Mouse (Mus musculus) forebrain, embryonic 14.5 days (tissue): Measurements from ENCODE around the gene Apaf1. TPM values are rescaled to one million over a fixed set of nuclear protein-coding genes. Genes with fewer than 3 reads are reported as not detected.

Experiments
- ATAC-seq: fragments of 200-750 bp; cut with Nextera tagmentation; 2 replicates; pipeline ENCODE4 v1.8.0; 2017; ENCODE audit warnings: mild to moderate bottlenecking, moderate library complexity
- DNase-seq: peaks from one replicate; pipeline ENCODE4 v3.0.0-alpha.2; 2015; ENCODE audit warnings: low spot score
- H3K27ac ChIP-seq: fragments of 300-500 bp; sonication (generic); 2 replicates; pipeline ENCODE4 v1.5.1; 2014; ENCODE audit warnings: low read depth, mild to moderate bottlenecking, control low read depth, low read length, moderate library complexity
- H3K27me3 ChIP-seq: fragments of 300-500 bp; sonication (generic); replicated peaks from 2 replicates; pipeline ENCODE4 v1.6.1; 2014; ENCODE audit warnings: low read length, control low read depth, mixed read lengths; ENCODE audit not compliant: control insufficient read depth, insufficient read depth
- H3K36me3 ChIP-seq: fragments of 300-500 bp; sonication (generic); 2 replicates; pipeline ENCODE4 v1.6.1; 2014; ENCODE audit warnings: low read length, control low read depth; ENCODE audit not compliant: control insufficient read depth, insufficient read depth
- H3K4me1 ChIP-seq: fragments of 300-500 bp; sonication (generic); 2 replicates; pipeline ENCODE4 v1.6.1; 2014; ENCODE audit warnings: antibody characterized with exemption, low read length, control low read depth; ENCODE audit not compliant: control insufficient read depth, insufficient read depth
- H3K4me2 ChIP-seq: fragments of 300-500 bp; sonication (generic); 2 replicates; pipeline ENCODE4 v1.6.1; 2014; ENCODE audit warnings: mild to moderate bottlenecking, control low read depth, low read length
- H3K4me3 ChIP-seq: fragments of 300-500 bp; sonication (generic); 2 replicates; pipeline ENCODE4 v1.5.1; 2014; ENCODE audit warnings: low read depth, low read length, control low read depth
- H3K9ac ChIP-seq: fragments of 300-500 bp; sonication (generic); 2 replicates; pipeline ENCODE4 v1.6.1; 2014; ENCODE audit warnings: mild to moderate bottlenecking, low read length, control low read depth, moderate library complexity
- H3K9me3 ChIP-seq: fragments of 300-500 bp; sonication (generic); replicated peaks from 2 replicates; pipeline ENCODE4 v1.6.1; 2016; ENCODE audit warnings: low read length, control low read depth, mixed read lengths; ENCODE audit not compliant: control insufficient read depth
- WGBS: fragments of 180-500 bp; shearing (Covaris S2); extraction: QIAGEN DNeasy Blood & Tissue Kit; methylation state at CpG from one replicate; pipeline ENCODE4 v1.1.7; 2014; 5-methylcytosine and 5-hydroxymethylcytosine counted together
- polyA plus RNA-seq: library from polyadenylated mRNA; unstranded; fragments of >200 nt; fragmentation: Nextera tagmentation; extraction: Ambion mirVana; gene quantifications from 2 replicates; pipeline ENCODE4 v1.2.1, GENCODE M21; 2014

Apaf1 gene
- polyA plus RNA-seq, 1 experiment from 2014 or later, result 22.9 TPM

- DNase-seq (no peak), ATAC-seq (no peak)
- peaks cover 8% of the 10 kb centered on the region for H3K36me3 ChIP-seq
- H3K4me3 ChIP-seq, result no peak overlapping the region
- H3K4me2 ChIP-seq, result no peak overlapping the region
- 91% methylated on average over 12 of the region's 12 CpGs for WGBS
- no peak overlapping the region for H3K27ac ChIP-seq
- H3K4me1 ChIP-seq, result 0 out of 2 replicates have a peak, but pooled peaks cover 3% of the 10 kb centered on the region
- no peaks in the 10 kb centered on the region for H3K9me3 ChIP-seq
- H3K27me3 ChIP-seq, result no peaks in the 10 kb centered on the region
- H3K9ac ChIP-seq, result no peak overlapping the region
Measured at GRCm38 (mm10) chr10:91005858-91006538, 76.6 kb downstream of the Apaf1 start.

GRCm38 (mm10) chr10:91001421-91001820 is 81.1 kb downstream of the Apaf1 start:
- H3K4me1 ChIP-seq, result 0 out of 2 replicates have a peak, but pooled peaks cover 3% of the 10 kb centered on the region
- H3K9ac ChIP-seq, result no peak overlapping the region
- H3K36me3 ChIP-seq, result peaks cover 12% of the 10 kb centered on the region
- peak overlapping the region; percentile 41; the same call in 1 of the 2 replicates for H3K27ac ChIP-seq
- peak; percentile 64 for DNase-seq
- no peaks in the 10 kb centered on the region for H3K27me3 ChIP-seq
- 47% methylated on average over 13 of the region's 13 CpGs for WGBS
- H3K4me3 ChIP-seq, result no peak overlapping the region
- ATAC-seq, result peak; percentile 42; the same call in 1 of the 2 replicates
- H3K4me2 ChIP-seq, result no peak overlapping the region
- H3K9me3 ChIP-seq, result no peaks in the 10 kb centered on the region

DNA sequence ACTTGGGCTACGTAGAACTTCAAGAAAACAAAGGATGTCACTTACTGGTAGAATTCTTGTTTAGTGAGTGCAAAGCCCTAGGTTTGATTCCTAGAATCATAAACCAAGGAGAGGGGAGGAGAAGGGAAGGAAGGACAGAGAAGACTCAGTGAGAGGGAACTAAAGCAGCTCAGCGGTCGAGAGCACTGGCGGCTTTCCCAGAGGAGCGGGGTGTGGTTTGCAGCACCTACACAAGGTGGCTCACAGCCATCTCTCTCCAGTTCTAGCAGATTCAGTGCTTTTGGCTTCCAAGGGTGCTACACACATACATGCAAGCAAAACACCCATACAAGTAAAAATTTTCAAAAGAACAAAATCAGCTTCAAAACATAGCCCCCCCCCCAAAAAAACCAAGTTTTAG is 82.7 kb downstream of the Apaf1 start:
- Histone ChIP-seq H3K27me3 (no peaks in the 10 kb centered on the region), H3K4me3 (no peak overlapping the region), H3K4me2 (no peak overlapping the region), H3K9ac (no peak overlapping the region), H3K9me3 (no peaks in the 10 kb centered on the region), H3K4me1 (0 out of 2 replicates have a peak, but pooled peaks cover 3% of the 10 kb centered on the region), H3K27ac (no peak overlapping the region), H3K36me3 (peaks cover 23% of the 10 kb centered on the region)
- ATAC-seq (no peak), DNase-seq (no peak)
- WGBS, result 79% methylated on average over 5 of the region's 5 CpGs

GRCm38 (mm10) chr10:90993869-90994268 is 88.7 kb downstream of the Apaf1 start:
- no peaks in the 10 kb centered on the region for H3K27me3 ChIP-seq
- H3K9me3 ChIP-seq, result no peaks in the 10 kb centered on the region
- H3K4me3 ChIP-seq, result no peak overlapping the region
- H3K4me2 ChIP-seq, result no peak overlapping the region
- no peak overlapping the region for H3K27ac ChIP-seq
- peak; percentile 54 for DNase-seq
- 28% methylated on average over 5 of the region's 5 CpGs for WGBS
- peaks cover 32% of the 10 kb centered on the region for H3K36me3 ChIP-seq
- H3K9ac ChIP-seq, result no peak overlapping the region
- peak; percentile 60; the same call in 1 of the 2 replicates for ATAC-seq
- no peaks in the 10 kb centered on the region; the same call in 1 of the 2 replicates for H3K4me1 ChIP-seq

GRCm38 (mm10) chr10:90992237-90992636 is 90.3 kb downstream of the Apaf1 start:
- ATAC-seq (no peak), DNase-seq (no peak)
- Histone ChIP-seq H3K4me2 (no peak overlapping the region), H3K9me3 (no peaks in the 10 kb centered on the region), H3K27me3 (no peaks in the 10 kb centered on the region), H3K4me3 (no peak overlapping the region), H3K36me3 (peaks cover 30% of the 10 kb centered on the region), H3K27ac (no peak overlapping the region), H3K9ac (no peak overlapping the region), H3K4me1 (no peaks in the 10 kb centered on the region; the same call in 1 of the 2 replicates)
- 78% methylated on average over 6 of the region's 6 CpGs for WGBS

GRCm38 (mm10) chr10:90990340-90990739 is 92.2 kb downstream of the Apaf1 start:
- WGBS, result 89% methylated on average over 6 of the region's 6 CpGs
- DNase-seq (no peak), ATAC-seq (no peak)
- Histone ChIP-seq H3K9ac (no peak overlapping the region), H3K36me3 (peaks cover 15% of the 10 kb centered on the region), H3K4me3 (no peak overlapping the region), H3K9me3 (no peaks in the 10 kb centered on the region), H3K27me3 (no peaks in the 10 kb centered on the region), H3K4me2 (no peak overlapping the region), H3K27ac (no peak overlapping the region), H3K4me1 (no peaks in the 10 kb centered on the region; the same call in 1 of the 2 replicates)

DNA sequence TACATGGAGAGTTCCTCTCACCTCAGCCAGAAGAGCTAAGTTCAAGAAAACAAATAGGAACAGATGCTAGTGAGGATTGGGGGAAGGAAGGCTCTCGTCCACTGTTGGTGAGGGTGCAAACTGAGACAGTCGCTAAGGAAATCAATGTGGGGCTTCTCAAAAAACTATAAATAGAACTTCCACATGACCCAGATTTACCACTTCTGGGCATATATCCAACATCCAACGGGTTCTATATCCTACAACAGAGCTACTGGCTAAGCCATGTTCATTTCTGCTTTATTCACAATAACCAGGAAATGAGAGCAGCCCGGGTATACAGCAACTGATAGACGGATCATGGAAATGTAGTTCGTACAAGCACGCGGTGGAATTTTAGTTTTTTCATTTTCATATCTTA is 99.5 kb downstream of the Apaf1 start:
- WGBS, result 84% methylated on average over 8 of the region's 8 CpGs
- no peak overlapping the region for H3K4me3 ChIP-seq
- DNase-seq, result peak; percentile 33
- no peaks in the 10 kb centered on the region for H3K4me1 ChIP-seq
- H3K27me3 ChIP-seq, result no peaks in the 10 kb centered on the region
- no peak overlapping the region for H3K27ac ChIP-seq
- no peak overlapping the region for H3K4me2 ChIP-seq
- H3K9me3 ChIP-seq, result no peaks in the 10 kb centered on the region
- H3K9ac ChIP-seq, result no peak overlapping the region
- no peaks in the 10 kb centered on the region for H3K36me3 ChIP-seq
- ATAC-seq, result no peak

DNA sequence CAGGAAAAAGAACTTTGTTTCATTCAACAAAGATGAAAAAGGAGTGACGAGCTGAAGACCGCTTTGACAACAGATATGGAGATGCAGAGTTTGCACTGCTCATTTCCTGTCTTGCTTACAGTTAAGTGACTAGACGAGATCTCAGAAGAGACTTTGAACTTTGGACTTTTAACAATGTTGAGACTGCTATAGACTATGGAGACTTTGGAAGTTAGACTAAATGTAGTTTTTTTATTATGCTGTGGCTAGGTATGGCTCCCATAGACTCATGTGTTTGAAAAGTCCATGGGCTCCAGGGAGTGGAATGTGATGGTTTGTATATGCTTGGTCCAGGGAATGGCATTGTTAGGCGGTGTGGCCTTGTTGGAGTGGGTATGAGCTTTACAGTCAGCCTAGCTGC is 100.8 kb downstream of the Apaf1 start:
- no peak overlapping the region for H3K4me2 ChIP-seq
- no peak for ATAC-seq
- WGBS, result 96% methylated on average over 4 of the region's 4 CpGs

DNA sequence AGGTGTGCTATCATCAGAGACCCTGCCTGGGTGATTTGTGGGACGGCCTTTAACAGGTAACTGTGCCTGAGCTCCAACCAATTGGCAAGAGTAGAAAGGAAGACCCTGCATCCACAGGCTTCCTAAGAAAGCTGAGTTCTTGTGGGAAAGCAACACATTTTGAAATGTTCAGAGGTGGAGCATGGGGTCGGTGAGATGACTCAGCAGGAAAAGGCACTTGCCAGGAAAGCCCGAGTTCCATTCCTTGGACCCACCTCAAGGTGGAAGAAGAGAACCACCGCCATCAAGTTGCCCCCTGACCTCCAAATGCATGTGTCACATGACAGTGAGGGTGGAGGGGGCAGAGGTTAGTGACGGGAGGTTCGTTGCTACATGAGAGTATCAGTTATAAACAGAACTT is 108.1 kb downstream of the Apaf1 start:
- ATAC-seq (no peak), DNase-seq (no peak)
- no peak overlapping the region for H3K27ac ChIP-seq
- H3K4me2 ChIP-seq, result no peak overlapping the region
- H3K4me3 ChIP-seq, result no peak overlapping the region
- no peak overlapping the region for H3K9ac ChIP-seq
- H3K9me3 ChIP-seq, result no peaks in the 10 kb centered on the region
- peaks cover 7% of the 10 kb centered on the region for H3K4me1 ChIP-seq
- no peaks in the 10 kb centered on the region for H3K36me3 ChIP-seq
- WGBS, result 94% methylated on average over 6 of the region's 6 CpGs
- H3K27me3 ChIP-seq, result no peaks in the 10 kb centered on the region; the same call in 1 of the 2 replicates

More for the DNA sequence above, 100.8 kb downstream of the Apaf1 start:
- Histone ChIP-seq H3K4me1 (no peaks in the 10 kb centered on the region), H3K9me3 (no peaks in the 10 kb centered on the region), H3K27ac (no peak overlapping the region), H3K4me3 (no peak overlapping the region), H3K36me3 (no peaks in the 10 kb centered on the region), H3K27me3 (no peaks in the 10 kb centered on the region), H3K9ac (no peak overlapping the region)
- DNase-seq, result no peak
